Mouse (Mus musculus): ENCODE measurements around the gene Grin2b. TPM values are rescaled to one million over a fixed set of nuclear protein-coding genes. Genes with fewer than 3 reads are reported as not detected.

The Grin2b gene
- polyA plus RNA-seq, 1 experiment from 2014 or later = 81.3 TPM

DNA sequence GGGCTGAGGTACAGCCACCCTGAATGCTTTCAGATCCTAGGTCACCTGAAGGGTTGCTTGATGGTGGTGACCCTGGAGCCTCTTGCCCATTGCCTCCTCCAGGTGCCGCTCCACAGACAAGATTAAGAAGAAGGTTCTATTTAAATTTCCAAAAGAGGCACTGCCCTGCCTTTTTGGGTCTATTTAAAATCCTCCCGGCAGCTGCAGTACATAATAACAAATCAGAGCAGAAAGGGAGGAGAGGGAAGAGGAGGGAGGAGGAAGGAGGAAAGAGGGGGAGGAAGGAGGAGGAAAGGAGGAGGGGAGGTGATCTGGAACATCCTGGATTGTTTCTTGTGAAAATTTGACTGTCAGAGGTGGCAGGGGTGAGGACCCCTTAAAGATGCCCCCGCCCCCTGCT lies 197.2 kb downstream of the Grin2b start:
- ATAC-seq (replicated peaks) = no peak
- Histone ChIP-seq H3K27ac (no peak overlapping the region), H3K4me2 (no peak overlapping the region), H3K36me3 (replicated peaks) (no peaks in the 10 kb centered on the region), H3K4me3 (no peak overlapping the region), H3K4me1 (peaks cover 10% of the 10 kb centered on the region; the same call in 1 of the 2 replicates), H3K9ac (no peak overlapping the region), H3K27me3 (replicated peaks) (no peaks in the 10 kb centered on the region), H3K9me3 (no peaks in the 10 kb centered on the region)
- 53% methylated on average over 3 of the region's 3 CpGs for WGBS

- H3K4me3 ChIP-seq = no peak overlapping the region
- H3K4me1 ChIP-seq = peaks cover 10% of the 10 kb centered on the region; the same call in 1 of the 2 replicates
- H3K9me3 ChIP-seq = no peaks in the 10 kb centered on the region
- no peak overlapping the region for H3K9ac ChIP-seq
- WGBS = 64% methylated on average over 9 of the region's 9 CpGs
- ATAC-seq (replicated peaks) = no peak
- no peak overlapping the region for H3K4me2 ChIP-seq
- no peaks in the 10 kb centered on the region for H3K27me3 ChIP-seq (replicated peaks)
- H3K36me3 ChIP-seq (replicated peaks) = no peaks in the 10 kb centered on the region
- H3K27ac ChIP-seq = no peak overlapping the region
Observed at GRCm38 (mm10) chr6:135972481-135972880, 200.8 kb downstream of the Grin2b start.

DNA sequence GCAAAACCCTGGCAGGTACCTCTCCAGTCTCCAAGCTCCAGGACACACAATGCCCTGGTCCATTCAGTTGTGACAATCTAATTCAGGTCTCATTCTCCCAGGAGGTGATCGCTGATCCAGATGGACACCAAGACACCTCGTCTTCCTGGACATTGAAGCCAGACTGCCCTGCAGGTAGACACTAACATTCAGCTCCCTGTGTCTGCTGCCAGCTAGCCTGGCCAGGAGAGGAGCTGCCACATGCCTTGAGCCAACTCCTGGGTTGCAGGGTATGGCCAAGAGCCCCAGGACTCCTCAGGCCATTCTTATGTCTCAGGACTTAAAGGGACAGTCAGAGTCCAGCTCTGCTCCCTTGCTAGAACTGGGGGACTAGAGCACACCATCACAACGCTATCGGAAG lies 201.8 kb downstream of the Grin2b start:
- H3K4me1 ChIP-seq = peaks cover 10% of the 10 kb centered on the region; the same call in 1 of the 2 replicates
- WGBS = 92% methylated on average over 4 of the region's 4 CpGs
- no peaks in the 10 kb centered on the region for H3K9me3 ChIP-seq
- H3K27ac ChIP-seq = no peak overlapping the region
- H3K4me2 ChIP-seq = no peak overlapping the region
- no peaks in the 10 kb centered on the region for H3K27me3 ChIP-seq (replicated peaks)
- no peak overlapping the region for H3K4me3 ChIP-seq
- no peak overlapping the region for H3K9ac ChIP-seq
- H3K36me3 ChIP-seq (replicated peaks) = no peaks in the 10 kb centered on the region
- ATAC-seq (replicated peaks) = no peak

DNA sequence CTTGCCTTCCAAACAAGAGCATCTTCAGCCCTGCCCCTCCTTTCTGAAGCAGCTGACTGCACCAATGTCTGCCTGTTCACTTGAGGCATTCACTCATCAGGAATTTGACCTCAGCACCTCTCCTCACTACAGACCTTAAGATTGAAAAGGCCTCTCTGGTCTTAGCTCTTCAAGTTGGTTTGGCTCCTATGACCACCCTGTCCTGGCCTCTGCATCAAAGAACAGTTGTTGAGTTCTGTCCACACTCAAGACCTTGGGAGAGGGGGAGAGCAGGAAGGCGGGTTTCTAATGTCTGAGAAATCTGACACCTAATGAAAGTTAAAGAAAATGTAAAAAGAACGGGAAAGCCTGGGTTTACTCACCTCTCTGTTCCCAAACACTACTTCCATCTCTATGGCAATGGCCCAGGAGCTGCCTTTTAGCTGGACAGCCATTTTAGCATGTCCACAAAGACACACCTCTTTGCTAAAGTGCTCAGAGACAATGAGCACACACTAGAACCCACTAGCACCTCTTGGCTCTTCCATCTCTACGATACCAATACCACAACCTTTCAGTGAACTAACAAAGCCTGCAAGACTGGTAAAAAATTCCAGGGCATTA lies 202.5 kb downstream of the Grin2b start:
- H3K9ac ChIP-seq = no peak overlapping the region
- H3K4me2 ChIP-seq = no peak overlapping the region
- no peak for ATAC-seq (replicated peaks)
- H3K4me3 ChIP-seq = no peak overlapping the region
- no peaks in the 10 kb centered on the region for H3K9me3 ChIP-seq
- H3K36me3 ChIP-seq (replicated peaks) = no peaks in the 10 kb centered on the region
- 75% methylated on average over 3 of the region's 3 CpGs for WGBS
- peaks cover 7% of the 10 kb centered on the region; the same call in 1 of the 2 replicates for H3K4me1 ChIP-seq
- H3K27me3 ChIP-seq (replicated peaks) = no peaks in the 10 kb centered on the region
- no peak overlapping the region for H3K27ac ChIP-seq

DNA sequence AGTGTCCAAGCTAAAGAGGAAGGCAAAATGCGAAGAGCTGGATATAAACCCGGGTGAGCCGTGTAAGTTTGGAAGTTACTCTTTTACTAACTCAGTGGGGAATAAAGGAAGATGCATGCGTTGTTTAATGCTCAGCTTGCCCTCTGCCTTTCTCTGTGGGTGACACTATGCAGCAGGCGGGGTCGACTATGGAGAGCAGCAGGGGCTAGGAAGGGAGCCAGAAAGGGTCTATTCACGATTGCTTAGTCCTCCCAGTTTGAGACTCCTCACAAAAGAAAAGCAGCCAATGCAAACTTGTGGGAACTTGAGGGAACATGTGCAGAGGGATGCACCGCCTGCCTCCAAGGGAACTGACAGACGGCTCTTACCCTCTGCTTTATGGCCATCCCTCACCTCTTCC lies 211.5 kb downstream of the Grin2b start:
- H3K36me3 ChIP-seq (replicated peaks) = no peaks in the 10 kb centered on the region
- WGBS = 22% methylated on average over 9 of the region's 9 CpGs
- no peaks in the 10 kb centered on the region for H3K9me3 ChIP-seq
- no peak overlapping the region for H3K4me3 ChIP-seq
- H3K9ac ChIP-seq = no peak overlapping the region
- ATAC-seq (replicated peaks) = no peak
- H3K27me3 ChIP-seq (replicated peaks) = no peaks in the 10 kb centered on the region
- H3K4me2 ChIP-seq = no peak overlapping the region
- H3K4me1 ChIP-seq = peaks cover 10% of the 10 kb centered on the region
- H3K27ac ChIP-seq = 0 out of 2 replicates have a peak overlapping the region, but pooled peaks have one; percentile 29

DNA sequence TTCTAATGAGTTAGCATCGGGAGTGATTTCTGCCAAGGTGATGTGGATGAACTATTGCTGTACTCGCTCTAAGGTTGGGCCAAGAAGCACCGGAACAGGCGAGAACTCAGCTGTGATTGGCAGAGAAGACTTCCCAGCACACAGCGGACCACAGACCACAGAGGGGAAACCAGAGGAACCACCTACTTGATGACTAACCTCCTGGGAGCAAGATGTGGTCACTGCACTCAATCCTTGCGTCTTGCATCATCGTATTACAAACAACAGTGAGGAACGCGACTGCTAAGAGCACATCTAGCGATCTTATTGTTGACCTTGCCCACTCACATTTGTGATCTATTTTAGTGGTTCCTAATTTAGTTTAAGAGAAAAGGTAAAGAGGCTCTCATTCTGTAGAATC lies 213.7 kb downstream of the Grin2b start:
- H3K4me1 ChIP-seq = peaks cover 10% of the 10 kb centered on the region
- H3K27ac ChIP-seq = no peak overlapping the region
- WGBS = 92% methylated on average over 10 of the region's 10 CpGs
- no peaks in the 10 kb centered on the region for H3K27me3 ChIP-seq (replicated peaks)
- H3K9ac ChIP-seq = no peak overlapping the region
- H3K9me3 ChIP-seq = no peaks in the 10 kb centered on the region
- H3K4me3 ChIP-seq = no peak overlapping the region
- no peaks in the 10 kb centered on the region for H3K36me3 ChIP-seq (replicated peaks)
- no peak for ATAC-seq (replicated peaks)
- no peak overlapping the region for H3K4me2 ChIP-seq

- 83% methylated on average over 5 of the region's 5 CpGs for WGBS
- Histone ChIP-seq H3K9me3 (no peaks in the 10 kb centered on the region), H3K4me1 (0 out of 2 replicates have a peak, but pooled peaks cover 3% of the 10 kb centered on the region), H3K27ac (no peak overlapping the region), H3K27me3 (replicated peaks) (no peaks in the 10 kb centered on the region), H3K36me3 (replicated peaks) (no peaks in the 10 kb centered on the region), H3K4me3 (no peak overlapping the region), H3K9ac (no peak overlapping the region), H3K4me2 (no peak overlapping the region)
- no peak for ATAC-seq (replicated peaks)
Observed at GRCm38 (mm10) chr6:135951666-135952065, 221.6 kb downstream of the Grin2b start.

DNA sequence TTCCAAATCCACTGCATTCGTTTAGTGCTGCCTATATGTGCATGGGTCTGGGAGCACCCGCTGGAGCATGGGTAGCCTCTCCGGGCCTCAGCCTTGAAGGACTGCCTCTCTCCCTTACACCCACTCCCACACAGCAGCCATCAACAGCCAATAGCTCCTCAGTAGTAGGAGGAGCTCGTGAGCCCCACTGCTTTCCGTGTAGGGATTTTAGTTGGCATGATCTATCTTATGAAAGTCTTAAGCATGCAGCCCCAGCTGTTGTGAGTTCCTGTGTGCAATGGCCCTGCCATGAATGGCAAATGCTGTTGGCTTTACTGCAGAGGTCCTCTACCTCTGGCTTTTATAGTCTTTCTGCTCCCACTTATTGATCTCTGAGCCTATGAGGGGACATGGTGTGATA lies 227.8 kb downstream of the Grin2b start:
- WGBS = 87% methylated on average over 5 of the region's 5 CpGs

GRCm38 (mm10) chr6:135944358-135944757 lies 229.0 kb downstream of the Grin2b start:
- no peaks in the 10 kb centered on the region for H3K27me3 ChIP-seq (replicated peaks)
- H3K4me3 ChIP-seq = no peak overlapping the region
- no peak overlapping the region for H3K27ac ChIP-seq
- H3K9ac ChIP-seq = no peak overlapping the region
- H3K4me2 ChIP-seq = no peak overlapping the region
- H3K9me3 ChIP-seq = no peaks in the 10 kb centered on the region
- WGBS = 91% methylated on average over 5 of the region's 5 CpGs
- 0 out of 2 replicates have a peak, but pooled peaks cover 3% of the 10 kb centered on the region for H3K4me1 ChIP-seq
- H3K36me3 ChIP-seq (replicated peaks) = no peaks in the 10 kb centered on the region
- ATAC-seq (replicated peaks) = no peak

More for the DNA sequence above, 227.8 kb downstream of the Grin2b start:
- Histone ChIP-seq H3K9me3 (no peaks in the 10 kb centered on the region), H3K4me3 (no peak overlapping the region), H3K27me3 (replicated peaks) (no peaks in the 10 kb centered on the region), H3K4me2 (no peak overlapping the region), H3K4me1 (0 out of 2 replicates have a peak, but pooled peaks cover 3% of the 10 kb centered on the region), H3K9ac (no peak overlapping the region), H3K36me3 (replicated peaks) (no peaks in the 10 kb centered on the region), H3K27ac (no peak overlapping the region)
- no peak for ATAC-seq (replicated peaks)

- Histone ChIP-seq H3K9me3 (no peaks in the 10 kb centered on the region), H3K4me2 (no peak overlapping the region), H3K36me3 (replicated peaks) (no peaks in the 10 kb centered on the region), H3K27ac (no peak overlapping the region), H3K27me3 (replicated peaks) (no peaks in the 10 kb centered on the region), H3K4me3 (no peak overlapping the region), H3K9ac (no peak overlapping the region), H3K4me1 (no peaks in the 10 kb centered on the region)
- ATAC-seq (replicated peaks) = no peak
- WGBS = 79% methylated on average over 6 of the region's 6 CpGs
Observed at GRCm38 (mm10) chr6:135943121-135943617, 230.1 kb downstream of the Grin2b start.

DNA sequence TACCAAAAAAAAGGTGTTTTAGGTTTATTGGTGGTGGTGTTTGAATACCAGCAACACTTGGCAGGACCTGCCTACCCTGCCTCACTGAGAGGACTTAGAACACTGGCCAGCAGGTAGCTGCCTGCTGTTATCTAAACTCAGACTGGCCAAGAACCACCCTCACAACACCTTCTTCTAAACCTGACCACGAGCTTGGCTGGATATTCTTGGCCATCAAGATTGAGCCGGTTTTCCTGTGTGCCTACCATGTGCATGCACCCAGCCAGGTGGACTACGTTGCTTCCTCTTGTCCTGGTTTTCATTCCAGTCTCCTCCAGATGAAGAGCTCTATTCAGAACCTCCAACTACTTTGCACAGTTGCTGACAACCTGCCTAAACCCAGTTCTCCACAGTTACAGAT lies 240.4 kb downstream of the Grin2b start:
- Histone ChIP-seq H3K4me1 (no peaks in the 10 kb centered on the region), H3K9ac (no peak overlapping the region), H3K4me2 (no peak overlapping the region), H3K9me3 (no peaks in the 10 kb centered on the region), H3K4me3 (no peak overlapping the region), H3K27me3 (replicated peaks) (no peaks in the 10 kb centered on the region), H3K27ac (no peak overlapping the region), H3K36me3 (replicated peaks) (no peaks in the 10 kb centered on the region)
- no peak for ATAC-seq (replicated peaks)
- WGBS = 93% methylated on average over 3 of the region's 3 CpGs

DNA sequence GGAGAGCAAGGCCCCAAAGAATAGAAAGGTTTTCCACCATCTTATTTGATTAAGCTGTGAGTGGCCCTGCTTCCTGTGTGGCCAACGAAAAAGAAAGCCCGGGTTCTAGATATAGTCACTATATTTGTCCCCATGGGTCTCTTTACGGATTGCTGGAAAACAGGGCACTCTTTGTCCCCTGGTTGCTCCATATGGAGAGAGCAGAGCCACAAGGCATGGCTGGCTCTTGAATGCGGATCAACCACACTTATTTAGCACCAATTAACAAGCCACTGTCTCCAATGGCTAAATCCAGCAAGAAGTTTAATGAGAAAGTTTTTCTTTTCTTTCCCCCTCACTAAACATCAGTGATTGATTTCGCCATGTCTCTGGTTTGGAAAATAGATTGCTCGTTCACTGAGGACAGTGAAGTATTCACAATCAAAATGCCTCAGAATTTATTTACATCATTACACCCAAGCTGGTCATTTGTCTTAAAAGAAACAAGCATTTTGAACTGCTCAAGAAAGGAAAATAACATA lies 240.9 kb downstream of the Grin2b start:
- Histone ChIP-seq H3K27me3 (replicated peaks) (no peaks in the 10 kb centered on the region), H3K9ac (no peak overlapping the region), H3K27ac (no peak overlapping the region), H3K4me1 (no peaks in the 10 kb centered on the region), H3K4me3 (no peak overlapping the region), H3K36me3 (replicated peaks) (no peaks in the 10 kb centered on the region), H3K9me3 (no peaks in the 10 kb centered on the region), H3K4me2 (no peak overlapping the region)
- WGBS = 72% methylated on average over 6 of the region's 6 CpGs
- no peak for ATAC-seq (replicated peaks)

- Histone ChIP-seq H3K27me3 (replicated peaks) (no peaks in the 10 kb centered on the region), H3K4me1 (peaks cover 10% of the 10 kb centered on the region; the same call in 1 of the 2 replicates), H3K36me3 (replicated peaks) (peaks cover 4% of the 10 kb centered on the region; the same call in 1 of the 2 replicates), H3K9me3 (no peaks in the 10 kb centered on the region), H3K9ac (no peak overlapping the region), H3K4me2 (no peak overlapping the region), H3K4me3 (no peak overlapping the region), H3K27ac (no peak overlapping the region)
- no peak for ATAC-seq (replicated peaks)
Observed at GRCm38 (mm10) chr6:135917676-135918075, 255.6 kb downstream of the Grin2b start.
